Mouse (Mus musculus): ENCODE measurements at regions not wholly inside any gene's neighbourhood (a gene's known extent, or its start where the extent isn't known, plus 50 kb on each side); places are given as distances from the start of the nearest gene placed in this dataset.

GRCm38 (mm10) chr9:27478346-27478745 lies 81.7 kb downstream of the Spata19 start:
- Histone ChIP-seq H3K9me3 (ENCODE audit: control insufficient read depth, low read depth, low read length) (no peaks in the 10 kb centered on the region), H3K9ac (replicated peaks; ENCODE audit: low read depth, low read length) (no peak overlapping the region), H3K27ac (ENCODE audit: low read length) (no peak overlapping the region), H3K27me3 (ENCODE audit: control insufficient read depth, insufficient read depth, low read length) (no peaks in the 10 kb centered on the region), H3K4me2 (replicated peaks; ENCODE audit: low read depth, low read length) (no peak overlapping the region), H3K4me1 (ENCODE audit: control insufficient read depth, insufficient read depth, low read length) (no peaks in the 10 kb centered on the region), H3K4me3 (ENCODE audit: low read depth, low read length) (no peak overlapping the region), H3K36me3 (ENCODE audit: control insufficient read depth, insufficient read depth, low read length) (no peaks in the 10 kb centered on the region)
- ATAC-seq (ENCODE audit: insufficient number of reproducible peaks, insufficient read depth, low FRiP score, low read depth) = no peak
- WGBS = 97% methylated on average over 3 of the region's 3 CpGs

- Histone ChIP-seq H3K4me1 (ENCODE audit: control insufficient read depth, insufficient read depth, low read length) (no peaks in the 10 kb centered on the region), H3K9me3 (ENCODE audit: control insufficient read depth, low read depth, low read length) (no peaks in the 10 kb centered on the region), H3K27me3 (ENCODE audit: control insufficient read depth, insufficient read depth, low read length) (no peaks in the 10 kb centered on the region), H3K4me3 (ENCODE audit: low read depth, low read length) (no peak overlapping the region), H3K27ac (ENCODE audit: low read length) (no peak overlapping the region), H3K4me2 (replicated peaks; ENCODE audit: low read depth, low read length) (no peak overlapping the region), H3K9ac (replicated peaks; ENCODE audit: low read depth, low read length) (no peak overlapping the region), H3K36me3 (ENCODE audit: control insufficient read depth, insufficient read depth, low read length) (no peaks in the 10 kb centered on the region)
- 81% methylated on average over 6 of the region's 6 CpGs for WGBS
- no peak for ATAC-seq (ENCODE audit: insufficient number of reproducible peaks, insufficient read depth, low FRiP score, low read depth)
Measured at GRCm38 (mm10) chr9:27501816-27502215, 105.2 kb downstream of the Spata19 start.

GRCm38 (mm10) chr9:27509157-27509556 lies 112.6 kb downstream of the Spata19 start:
- no peak for ATAC-seq (ENCODE audit: insufficient number of reproducible peaks, insufficient read depth, low FRiP score, low read depth)
- Histone ChIP-seq H3K9ac (replicated peaks; ENCODE audit: low read depth, low read length) (no peak overlapping the region), H3K9me3 (ENCODE audit: control insufficient read depth, low read depth, low read length) (no peaks in the 10 kb centered on the region), H3K4me3 (ENCODE audit: low read depth, low read length) (no peak overlapping the region), H3K27me3 (ENCODE audit: control insufficient read depth, insufficient read depth, low read length) (no peaks in the 10 kb centered on the region), H3K4me2 (replicated peaks; ENCODE audit: low read depth, low read length) (no peak overlapping the region), H3K4me1 (ENCODE audit: control insufficient read depth, insufficient read depth, low read length) (no peaks in the 10 kb centered on the region), H3K36me3 (ENCODE audit: control insufficient read depth, insufficient read depth, low read length) (no peaks in the 10 kb centered on the region), H3K27ac (ENCODE audit: low read length) (no peak overlapping the region)
- WGBS = 81% methylated on average over 5 of the region's 5 CpGs

- no peaks in the 10 kb centered on the region for H3K36me3 ChIP-seq (ENCODE audit: control insufficient read depth, insufficient read depth, low read length)
- no peak overlapping the region for H3K4me2 ChIP-seq (replicated peaks; ENCODE audit: low read depth, low read length)
- 90% methylated on average over 9 of the region's 9 CpGs for WGBS
- no peaks in the 10 kb centered on the region for H3K9me3 ChIP-seq (ENCODE audit: control insufficient read depth, low read depth, low read length)
- no peak overlapping the region for H3K9ac ChIP-seq (replicated peaks; ENCODE audit: low read depth, low read length)
- H3K4me1 ChIP-seq (ENCODE audit: control insufficient read depth, insufficient read depth, low read length) = no peaks in the 10 kb centered on the region
- no peaks in the 10 kb centered on the region for H3K27me3 ChIP-seq (ENCODE audit: control insufficient read depth, insufficient read depth, low read length)
- ATAC-seq (ENCODE audit: insufficient number of reproducible peaks, insufficient read depth, low FRiP score, low read depth) = no peak
- H3K27ac ChIP-seq (ENCODE audit: low read length) = no peak overlapping the region
- no peak overlapping the region for H3K4me3 ChIP-seq (ENCODE audit: low read depth, low read length)
Measured at GRCm38 (mm10) chr9:27509711-27510110, 113.1 kb downstream of the Spata19 start.

- no peak overlapping the region for H3K27ac ChIP-seq (ENCODE audit: low read length)
- H3K4me3 ChIP-seq (ENCODE audit: low read depth, low read length) = no peak overlapping the region
- H3K4me2 ChIP-seq (replicated peaks; ENCODE audit: low read depth, low read length) = no peak overlapping the region
- no peaks in the 10 kb centered on the region for H3K9me3 ChIP-seq (ENCODE audit: control insufficient read depth, low read depth, low read length)
- no peak overlapping the region for H3K9ac ChIP-seq (replicated peaks; ENCODE audit: low read depth, low read length)
- H3K4me1 ChIP-seq (ENCODE audit: control insufficient read depth, insufficient read depth, low read length) = no peaks in the 10 kb centered on the region
- no peaks in the 10 kb centered on the region for H3K27me3 ChIP-seq (ENCODE audit: control insufficient read depth, insufficient read depth, low read length)
- no peaks in the 10 kb centered on the region for H3K36me3 ChIP-seq (ENCODE audit: control insufficient read depth, insufficient read depth, low read length)
- 63% methylated on average over 2 of the region's 2 CpGs for WGBS
- no peak for ATAC-seq (ENCODE audit: insufficient number of reproducible peaks, insufficient read depth, low FRiP score, low read depth)
Measured at GRCm38 (mm10) chr9:27511161-27511560, 114.6 kb downstream of the Spata19 start.

- 76% methylated on average over 4 of the region's 4 CpGs for WGBS
- no peak overlapping the region for H3K4me3 ChIP-seq (ENCODE audit: low read depth, low read length)
Measured at GRCm38 (mm10) chr9:27515427-27516110, 119.0 kb downstream of the Spata19 start.

GRCm38 (mm10) chr9:27518031-27518430 lies 121.4 kb downstream of the Spata19 start:
- Histone ChIP-seq H3K27me3 (ENCODE audit: control insufficient read depth, insufficient read depth, low read length) (no peaks in the 10 kb centered on the region), H3K9me3 (ENCODE audit: control insufficient read depth, low read depth, low read length) (no peaks in the 10 kb centered on the region), H3K27ac (ENCODE audit: low read length) (no peak overlapping the region), H3K4me1 (ENCODE audit: control insufficient read depth, insufficient read depth, low read length) (no peaks in the 10 kb centered on the region), H3K36me3 (ENCODE audit: control insufficient read depth, insufficient read depth, low read length) (no peaks in the 10 kb centered on the region), H3K9ac (replicated peaks; ENCODE audit: low read depth, low read length) (no peak overlapping the region), H3K4me2 (replicated peaks; ENCODE audit: low read depth, low read length) (no peak overlapping the region), H3K4me3 (ENCODE audit: low read depth, low read length) (no peak overlapping the region)
- WGBS = 55% methylated on average over 4 of the region's 4 CpGs
- no peak for ATAC-seq (ENCODE audit: insufficient number of reproducible peaks, insufficient read depth, low FRiP score, low read depth)

More at GRCm38 (mm10) chr9:27515427-27516110, 119.0 kb downstream of the Spata19 start:
- no peaks in the 10 kb centered on the region for H3K4me1 ChIP-seq (ENCODE audit: control insufficient read depth, insufficient read depth, low read length)
- H3K36me3 ChIP-seq (ENCODE audit: control insufficient read depth, insufficient read depth, low read length) = no peaks in the 10 kb centered on the region
- no peaks in the 10 kb centered on the region for H3K27me3 ChIP-seq (ENCODE audit: control insufficient read depth, insufficient read depth, low read length)
- no peak overlapping the region for H3K9ac ChIP-seq (replicated peaks; ENCODE audit: low read depth, low read length)
- no peak overlapping the region for H3K27ac ChIP-seq (ENCODE audit: low read length)
- ATAC-seq (ENCODE audit: insufficient number of reproducible peaks, insufficient read depth, low FRiP score, low read depth) = no peak
- H3K4me2 ChIP-seq (replicated peaks; ENCODE audit: low read depth, low read length) = no peak overlapping the region
- H3K9me3 ChIP-seq (ENCODE audit: control insufficient read depth, low read depth, low read length) = no peaks in the 10 kb centered on the region

GRCm38 (mm10) chr9:27519711-27520110 lies 123.1 kb downstream of the Spata19 start:
- Histone ChIP-seq H3K9me3 (ENCODE audit: control insufficient read depth, low read depth, low read length) (no peaks in the 10 kb centered on the region), H3K9ac (replicated peaks; ENCODE audit: low read depth, low read length) (no peak overlapping the region), H3K4me2 (replicated peaks; ENCODE audit: low read depth, low read length) (no peak overlapping the region), H3K4me3 (ENCODE audit: low read depth, low read length) (no peak overlapping the region), H3K27me3 (ENCODE audit: control insufficient read depth, insufficient read depth, low read length) (no peaks in the 10 kb centered on the region), H3K27ac (ENCODE audit: low read length) (no peak overlapping the region), H3K36me3 (ENCODE audit: control insufficient read depth, insufficient read depth, low read length) (no peaks in the 10 kb centered on the region), H3K4me1 (ENCODE audit: control insufficient read depth, insufficient read depth, low read length) (no peaks in the 10 kb centered on the region)
- 77% methylated on average over 5 of the region's 5 CpGs for WGBS
- no peak for ATAC-seq (ENCODE audit: insufficient number of reproducible peaks, insufficient read depth, low FRiP score, low read depth)

GRCm38 (mm10) chr9:27521181-27521580 lies 124.6 kb downstream of the Spata19 start:
- Histone ChIP-seq H3K9me3 (ENCODE audit: control insufficient read depth, low read depth, low read length) (no peaks in the 10 kb centered on the region), H3K9ac (replicated peaks; ENCODE audit: low read depth, low read length) (no peak overlapping the region), H3K27ac (ENCODE audit: low read length) (no peak overlapping the region), H3K4me2 (replicated peaks; ENCODE audit: low read depth, low read length) (no peak overlapping the region), H3K36me3 (ENCODE audit: control insufficient read depth, insufficient read depth, low read length) (no peaks in the 10 kb centered on the region), H3K27me3 (ENCODE audit: control insufficient read depth, insufficient read depth, low read length) (no peaks in the 10 kb centered on the region), H3K4me3 (ENCODE audit: low read depth, low read length) (no peak overlapping the region), H3K4me1 (ENCODE audit: control insufficient read depth, insufficient read depth, low read length) (no peaks in the 10 kb centered on the region)
- WGBS = 52% methylated on average over 3 of the region's 3 CpGs
- no peak for ATAC-seq (ENCODE audit: insufficient number of reproducible peaks, insufficient read depth, low FRiP score, low read depth)
